Mouse (Mus musculus) urinary bladder, postnatal 36 days (tissue): ENCODE results near the gene Psmc3.
"Not testable (repeated sequence)": the region's sequence is repeated elsewhere in the genome, so short reads cannot be mapped to it uniquely, and the experiment has no call there.

Experiments used
- DNase-seq, 2 experiments: peaks; one replicate each; pipeline ENCODE4 v3.0.0; 2022; ENCODE audit warnings: low spot score in 2 of 2, mixed read lengths in 1 of 2

The Psmc3 gene

DNA sequence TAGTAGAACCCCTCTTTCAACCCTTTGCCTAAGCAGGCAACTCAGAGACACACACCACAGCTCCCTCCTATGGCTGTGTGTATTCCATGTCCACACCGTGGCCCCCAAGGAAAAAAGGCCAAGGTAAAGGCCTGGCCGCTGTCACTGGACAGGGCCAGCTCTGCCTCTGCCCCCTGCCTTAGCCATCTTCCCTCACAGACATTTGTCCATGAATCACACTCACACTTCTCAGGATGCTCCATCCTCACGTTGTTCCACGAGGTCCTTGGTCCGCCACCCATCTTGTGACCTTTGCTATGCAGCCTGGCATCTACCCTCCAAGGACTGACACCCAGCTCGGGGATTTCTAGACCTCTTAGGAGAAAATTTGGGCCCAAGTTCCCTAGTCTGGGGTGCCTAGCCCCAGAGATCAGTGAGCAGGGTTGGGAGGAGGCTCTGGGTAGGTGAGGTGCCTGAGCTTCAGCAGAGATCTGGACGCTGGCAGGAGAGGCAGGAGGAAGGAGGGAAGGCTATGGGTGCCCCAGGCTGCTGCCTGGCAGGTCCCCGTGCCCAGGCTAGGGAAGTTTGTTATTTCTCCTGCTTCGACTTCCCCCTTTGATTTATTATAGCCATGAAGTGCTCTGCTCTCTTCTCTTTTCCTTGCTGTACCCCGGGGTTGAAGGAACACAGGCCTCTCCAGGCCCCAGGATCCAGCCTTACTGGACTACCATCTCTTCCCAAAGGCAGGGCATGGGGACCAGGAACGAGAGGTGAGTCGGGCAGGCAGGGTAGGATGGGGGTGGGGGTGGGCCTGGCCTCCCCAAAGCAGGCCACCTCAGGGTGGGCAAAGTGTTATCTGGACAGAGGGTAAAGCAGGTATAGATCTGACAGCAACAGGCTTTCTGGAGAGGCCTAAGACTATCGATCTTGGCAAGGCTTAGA is 28.2 kb downstream of the Psmc3 start, which contains the start of gene Spi1:
Gene Spi1 (plus strand): TSS at position 616 of the 921 bp plus-strand sequence.
- DNase-seq: no peak

DNA sequence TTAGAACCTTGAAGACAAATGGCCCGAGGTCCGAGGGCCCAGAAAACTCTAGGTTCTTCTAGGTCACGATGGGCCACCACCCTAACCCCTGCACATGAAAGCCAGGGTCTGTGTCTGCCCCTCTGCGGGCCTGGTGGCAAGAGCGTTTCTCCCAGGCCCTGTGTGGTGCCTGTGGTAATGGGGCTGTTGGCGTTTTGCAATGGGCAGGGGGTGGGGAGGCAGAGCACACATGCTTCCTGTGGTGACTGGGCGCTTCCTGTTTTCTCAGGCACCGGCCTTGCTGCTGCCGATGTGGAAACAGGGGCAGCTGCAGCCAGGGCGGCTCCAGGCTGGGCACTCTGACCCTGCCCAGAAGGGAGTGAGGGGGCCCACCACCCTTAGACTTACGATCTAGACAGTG is 29.0 kb downstream of the Psmc3 start:
- no peak for DNase-seq

DNA sequence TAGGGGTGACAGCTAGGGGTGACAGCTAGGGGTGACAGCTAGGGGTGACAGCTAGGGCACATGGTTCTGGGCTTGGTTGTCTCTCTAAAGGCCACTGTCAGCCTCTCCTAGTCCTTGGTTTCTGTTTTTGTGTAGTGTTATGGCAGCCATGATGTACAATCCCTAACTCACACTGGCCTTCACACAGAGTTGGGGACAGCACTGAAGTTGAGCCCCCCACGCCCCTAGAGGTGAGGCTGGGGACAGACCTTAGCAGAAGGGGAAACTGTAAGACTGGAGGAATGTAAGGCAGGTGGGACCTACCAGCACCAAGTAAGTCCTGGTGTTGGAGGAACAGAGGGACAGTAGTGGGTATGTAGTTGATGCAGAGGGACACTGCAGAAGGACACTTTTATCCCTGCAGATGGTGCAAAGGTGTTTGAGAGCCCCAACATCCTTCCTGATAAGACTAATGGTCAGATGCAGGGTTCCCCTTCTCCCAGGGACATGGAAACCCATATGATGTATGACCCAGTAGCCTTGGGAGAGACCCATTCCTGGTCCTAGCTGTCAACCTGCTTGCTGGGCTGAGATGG is 29.6 kb downstream of the Psmc3 start:
- no peak for DNase-seq

DNA sequence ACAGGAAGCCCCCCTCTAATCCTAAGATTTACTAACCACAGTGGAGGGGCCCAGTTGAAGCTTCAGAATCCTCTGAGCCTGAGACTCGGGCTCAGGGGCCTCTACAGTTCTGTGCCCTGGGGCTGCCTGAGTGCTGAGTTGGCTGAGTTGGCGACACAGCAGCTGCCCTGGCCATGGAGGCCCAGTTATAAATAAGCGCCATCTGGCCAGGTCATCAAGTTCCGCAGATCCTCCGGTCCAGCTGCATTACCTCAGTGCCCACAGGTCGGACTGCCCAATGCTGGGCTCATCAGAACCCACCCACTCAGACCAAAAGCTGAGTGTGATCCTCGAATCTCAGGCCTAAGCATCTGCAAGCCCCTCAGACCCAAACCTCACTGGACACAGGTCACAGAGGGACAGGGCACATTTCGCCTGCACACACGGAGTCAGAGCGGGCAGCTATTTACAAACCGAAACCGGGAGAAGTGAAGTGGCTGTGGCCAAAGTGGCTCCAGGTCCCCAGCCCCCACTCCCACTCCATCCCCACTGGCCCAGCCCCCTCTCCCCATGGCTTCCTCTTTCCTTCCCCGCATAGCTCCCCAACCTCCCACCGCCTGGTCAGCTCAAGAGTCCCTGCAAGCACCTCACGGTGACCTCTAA is 30.5 kb downstream of the Psmc3 start:
- DNase-seq: no peak

GRCm38 (mm10) chr2:91085494-91086391 is 31.9 kb downstream of the Psmc3 start:
- no peak for DNase-seq

GRCm38 (mm10) chr2:91086392-91087237 is 32.8 kb downstream of the Psmc3 start:
- no peak for DNase-seq

DNA sequence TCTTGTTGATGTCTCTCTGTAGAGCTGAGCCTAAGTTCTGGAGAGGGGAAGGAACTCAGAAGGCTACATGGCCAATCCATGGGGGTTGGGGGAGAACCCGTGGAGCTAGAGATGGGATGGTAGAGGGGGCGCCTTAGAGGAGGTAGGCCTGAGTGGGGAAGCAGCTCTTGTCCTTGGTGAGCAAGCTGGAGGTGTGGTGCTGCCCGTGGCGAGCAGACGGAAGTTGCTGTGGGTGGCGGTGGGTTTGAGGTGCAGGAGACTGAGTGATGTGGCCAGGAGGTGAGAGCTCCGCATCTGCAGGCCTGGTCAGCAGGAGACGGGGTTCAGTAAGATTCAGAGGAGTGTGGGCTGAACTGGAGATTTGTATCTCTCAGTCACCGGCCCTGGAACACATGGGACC is 33.6 kb downstream of the Psmc3 start:
- DNase-seq: no peak

GRCm38 (mm10) chr2:91088987-91089386 is 35.2 kb downstream of the Psmc3 start:
- DNase-seq: no peak

DNA sequence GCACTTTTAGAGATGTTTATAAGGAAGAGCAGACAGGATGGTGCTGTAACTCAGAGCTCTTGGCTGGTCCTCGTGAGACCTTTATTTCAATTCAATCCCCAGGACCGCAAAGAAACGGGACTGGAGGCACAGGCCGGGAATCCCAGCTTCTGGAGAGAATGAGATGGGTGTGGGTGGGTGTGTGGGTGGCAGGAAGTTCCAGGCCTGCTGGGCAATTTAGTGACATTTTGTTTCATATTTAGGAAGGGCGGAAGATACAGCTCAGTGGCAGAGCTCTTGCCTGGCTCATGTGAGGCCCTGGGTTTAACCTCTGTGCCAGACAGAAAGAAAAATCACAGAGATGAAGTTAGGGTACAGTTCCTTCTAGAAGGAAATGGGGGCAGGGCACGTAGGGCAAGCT is 36.4 kb downstream of the Psmc3 start:
- DNase-seq: no peak

DNA sequence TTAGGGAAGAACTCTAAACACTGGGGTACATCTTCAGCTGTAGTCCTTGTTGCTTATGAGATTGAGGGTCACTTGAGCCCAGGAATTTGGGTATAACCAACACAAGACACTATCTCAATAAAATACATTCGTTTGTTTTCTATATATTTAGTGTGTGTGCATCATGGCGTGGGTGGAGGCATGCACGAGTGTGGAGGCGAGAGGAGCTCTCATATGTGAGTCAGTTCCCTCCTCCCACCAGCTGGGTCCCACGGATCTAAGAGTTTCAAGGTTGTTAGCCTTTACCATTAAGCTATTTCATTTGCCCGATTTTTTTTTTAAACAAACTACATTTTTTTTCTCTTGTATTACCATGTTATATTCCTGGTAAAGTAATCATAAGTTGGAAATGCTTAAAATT is 37.0 kb downstream of the Psmc3 start:
- no peak for DNase-seq

GRCm38 (mm10) chr2:91096524-91096923 is 42.7 kb downstream of the Psmc3 start:
- no peak for DNase-seq

DNA sequence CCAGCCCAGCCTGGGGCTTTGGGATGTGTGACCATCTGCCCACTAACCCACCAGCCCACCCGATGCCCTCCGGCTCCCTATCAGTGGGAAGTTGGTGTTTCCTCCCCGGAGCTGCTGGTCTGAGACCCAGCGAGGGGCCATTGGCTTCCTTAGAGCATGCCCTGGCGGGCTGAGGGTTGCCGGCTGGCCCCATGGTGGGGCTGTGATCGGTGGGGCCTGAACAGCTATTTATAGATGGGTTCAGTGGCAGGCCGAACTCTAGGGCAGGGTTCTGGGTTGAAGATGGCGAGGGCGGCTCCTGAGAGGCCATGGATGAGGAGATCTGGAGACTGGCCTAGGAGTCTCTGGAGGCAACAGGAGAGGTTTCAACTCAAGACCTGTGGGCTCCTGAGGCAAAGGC is 43.2 kb downstream of the Psmc3 start:
- DNase-seq: no peak

DNA sequence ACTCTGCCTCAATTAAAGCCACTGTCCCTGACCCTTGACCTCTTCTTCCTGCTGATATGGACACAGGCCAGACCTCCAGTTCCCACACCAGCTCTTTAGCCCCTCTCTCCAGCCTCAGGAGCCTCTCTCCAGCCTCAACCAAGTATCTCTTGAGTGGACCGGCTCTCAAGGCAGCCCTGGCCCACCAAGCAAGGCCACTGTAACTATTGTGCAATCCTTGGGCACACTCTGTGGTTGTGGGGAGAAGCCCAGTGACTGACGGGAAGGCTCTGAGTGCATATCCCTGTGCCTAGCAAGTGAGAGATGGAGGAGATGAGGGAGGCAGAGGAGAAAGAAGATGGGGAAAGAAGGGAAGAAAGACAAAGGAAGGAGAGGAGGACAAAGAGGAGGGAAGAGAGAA is 44.3 kb downstream of the Psmc3 start:
- no peak for DNase-seq

DNA sequence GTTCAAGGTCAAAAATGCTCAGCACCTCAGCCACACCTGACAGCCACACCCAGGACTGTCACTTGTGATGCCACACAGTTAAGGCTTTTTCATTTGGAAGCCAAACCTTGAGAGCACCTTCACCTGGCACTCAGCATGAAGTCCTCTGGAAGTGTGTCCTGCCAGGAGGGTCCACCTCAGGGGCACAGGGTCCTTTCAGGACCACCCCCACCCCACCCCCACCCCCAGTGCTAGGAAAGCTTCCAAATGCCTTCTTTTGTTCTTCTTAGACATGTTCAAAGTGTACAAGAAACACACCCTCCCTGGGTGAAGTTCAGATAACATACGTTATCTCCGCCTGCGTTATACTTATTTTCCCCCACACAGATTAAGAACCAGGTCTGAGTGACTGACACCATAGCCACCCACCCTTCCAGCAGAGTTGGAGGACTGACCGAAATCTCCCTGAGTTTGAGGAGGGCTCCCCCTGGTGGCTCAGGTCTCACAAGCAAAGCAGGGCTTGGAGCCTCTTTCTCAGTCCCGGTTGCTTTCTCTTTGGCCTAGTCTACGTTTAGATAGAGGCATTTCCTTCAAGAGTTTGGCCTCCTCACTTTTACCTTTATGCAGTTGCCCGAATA is 47.4 kb downstream of the Psmc3 start:
- DNase-seq: peak; percentile 80 to 90

DNA sequence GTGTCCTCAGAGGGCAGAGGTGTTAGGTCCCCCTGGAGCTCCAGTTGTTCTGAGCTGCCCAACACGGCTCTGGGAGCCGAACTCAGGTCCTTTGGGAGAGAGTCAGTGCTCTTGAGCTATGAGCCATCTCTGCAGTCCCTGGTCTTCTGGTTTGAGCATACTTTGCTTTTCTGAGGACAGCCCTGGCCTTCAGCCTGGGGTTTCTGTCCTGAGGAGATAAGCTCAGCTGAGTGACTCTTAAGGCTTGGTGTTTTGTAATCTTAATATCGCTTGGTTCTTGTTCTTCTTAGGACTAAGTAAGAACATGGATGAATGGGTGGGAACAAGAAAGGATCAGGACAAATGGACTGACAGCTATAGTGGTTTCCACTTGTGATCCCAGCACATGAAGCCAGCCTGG is 54.3 kb downstream of the Psmc3 start:
- no peak for DNase-seq

DNA sequence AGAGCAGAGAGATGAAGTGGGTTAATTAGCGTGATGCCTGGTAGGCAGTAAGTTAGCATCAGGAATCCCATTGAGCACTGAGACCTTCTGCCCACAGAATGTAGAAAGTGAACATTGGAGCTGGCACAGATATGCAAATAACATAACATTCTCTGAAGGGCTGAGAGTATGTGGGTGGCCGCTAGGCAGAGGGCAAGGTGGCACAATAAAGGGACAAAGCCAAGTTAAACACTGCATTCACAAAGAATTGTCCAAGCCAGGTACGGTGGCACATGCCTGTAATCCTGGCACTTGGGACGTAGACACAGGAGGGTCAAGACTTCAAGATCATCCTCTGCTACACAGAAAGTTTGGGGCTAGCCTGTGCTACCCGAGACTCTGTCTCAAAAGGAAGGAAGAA is 55.4 kb downstream of the Psmc3 start:
- no peak for DNase-seq

GRCm38 (mm10) chr2:91109807-91110385 is 56.1 kb downstream of the Psmc3 start:
- peak in 1 of 2 experiments; percentile 38 for DNase-seq

- DNase-seq: no peak
Measured at GRCm38 (mm10) chr2:91110429-91110828, 56.6 kb downstream of the Psmc3 start.

DNA sequence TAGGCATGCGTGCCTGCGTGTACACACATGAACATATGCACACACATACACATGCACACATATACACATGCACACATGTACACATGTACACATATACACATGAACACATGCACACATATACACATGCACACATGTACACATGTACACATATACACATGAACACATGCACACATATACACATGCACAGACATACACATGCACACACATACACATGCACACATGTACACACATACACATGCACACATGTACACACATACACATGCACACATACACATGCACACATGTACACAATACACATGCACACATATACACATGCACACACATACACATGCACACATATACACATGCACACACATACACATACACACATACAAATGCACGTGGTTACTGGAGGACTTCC is 58.0 kb downstream of the Psmc3 start:
- not testable (repeated sequence) for DNase-seq

DNA sequence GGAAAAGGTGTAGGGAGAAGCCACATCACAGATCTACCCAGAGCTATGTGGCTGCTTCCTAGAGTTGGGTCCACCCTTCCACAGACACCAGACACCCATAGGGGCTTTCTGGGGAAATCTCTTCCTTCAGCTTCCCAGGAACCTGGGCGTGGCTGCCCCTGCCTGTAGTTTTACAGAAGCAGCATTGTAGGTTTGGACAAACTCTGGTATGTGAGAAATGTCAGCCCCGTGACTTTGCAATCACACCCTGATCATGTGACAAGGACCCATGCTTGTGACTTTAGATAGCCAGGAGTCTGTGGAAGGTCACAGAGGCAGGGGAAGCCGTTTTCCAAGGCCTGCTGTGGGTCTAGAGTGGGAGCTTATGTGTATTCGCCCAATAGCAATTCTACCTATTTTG is 58.7 kb downstream of the Psmc3 start:
- DNase-seq: no peak
